Mouse (Mus musculus): ENCODE data around the gene Pcdh15. TPM values are rescaled to one million over a fixed set of nuclear protein-coding genes. Genes with fewer than 3 reads are reported as not detected.

Pcdh15 gene
- total RNA-seq, 2 experiments from 2014 or later, result 0.05 to 0.15 TPM

GRCm38 (mm10) chr10:73805069-73805468 lies 705.9 kb downstream of the Pcdh15 start:
- intact Hi-C loops (cut with DNase I), result no loop called here
- DNase-seq, result no peak

- intact Hi-C loops (cut with DNase I), result no loop called here
- no peak for DNase-seq
Measured at GRCm38 (mm10) chr10:73812311-73812710, 713.2 kb downstream of the Pcdh15 start.

GRCm38 (mm10) chr10:73821657-73822583 lies 722.8 kb downstream of the Pcdh15 start:
- intact Hi-C loops (cut with DNase I), result no loop called here
- DNase-seq, result no peak

GRCm38 (mm10) chr10:73823214-73823613 lies 724.1 kb downstream of the Pcdh15 start:
- no peak for DNase-seq
- intact Hi-C loops (cut with DNase I), result no loop called here

GRCm38 (mm10) chr10:73826354-73826753 lies 727.2 kb downstream of the Pcdh15 start:
- no peak for DNase-seq
- intact Hi-C loops (cut with DNase I), result no loop called here

- intact Hi-C loops (cut with DNase I), result no loop called here
- DNase-seq, result no peak
Measured at GRCm38 (mm10) chr10:73828781-73829180, 729.6 kb downstream of the Pcdh15 start.

- intact Hi-C loops (cut with DNase I), result no loop called here
- DNase-seq, result no peak
Measured at GRCm38 (mm10) chr10:73844998-73845397, 745.9 kb downstream of the Pcdh15 start.

- intact Hi-C loops (cut with DNase I), result no loop called here
- no peak for DNase-seq
Measured at GRCm38 (mm10) chr10:73862181-73862580, 763.0 kb downstream of the Pcdh15 start.

- intact Hi-C loops (cut with DNase I), result no loop called here
- no peak for DNase-seq
Measured at GRCm38 (mm10) chr10:73878055-73878728, 779.0 kb downstream of the Pcdh15 start.

- DNase-seq, result no peak
- intact Hi-C loops (cut with DNase I), result no loop called here
Measured at GRCm38 (mm10) chr10:73878729-73879067, 779.6 kb downstream of the Pcdh15 start.

- intact Hi-C loops (cut with DNase I), result no loop called here
- no peak for DNase-seq
Measured at GRCm38 (mm10) chr10:73887771-73888170, 788.6 kb downstream of the Pcdh15 start.

GRCm38 (mm10) chr10:73892251-73892650 lies 793.1 kb downstream of the Pcdh15 start:
- no peak for DNase-seq
- intact Hi-C loops (cut with DNase I), result no loop called here

GRCm38 (mm10) chr10:73896086-73896607 lies 797.0 kb downstream of the Pcdh15 start:
- DNase-seq, result no peak
- intact Hi-C loops (cut with DNase I), result no loop called here

- intact Hi-C loops (cut with DNase I), result no loop called here
- no peak for DNase-seq
Measured at GRCm38 (mm10) chr10:73899165-73899564, 800.0 kb downstream of the Pcdh15 start.

GRCm38 (mm10) chr10:73907626-73908025 lies 808.5 kb downstream of the Pcdh15 start:
- intact Hi-C loops (cut with DNase I), result no loop called here
- DNase-seq, result no peak

GRCm38 (mm10) chr10:73908568-73908967 lies 809.4 kb downstream of the Pcdh15 start:
- intact Hi-C loops (cut with DNase I), result no loop called here
- no peak for DNase-seq

- intact Hi-C loops (cut with DNase I), result no loop called here
- DNase-seq, result no peak
Measured at GRCm38 (mm10) chr10:73915170-73915569, 816.0 kb downstream of the Pcdh15 start.

GRCm38 (mm10) chr10:73921579-73921978 lies 822.4 kb downstream of the Pcdh15 start:
- DNase-seq, result no peak
- intact Hi-C loops (cut with DNase I), result no loop called here

- no peak for DNase-seq
- intact Hi-C loops (cut with DNase I), result no loop called here
Measured at GRCm38 (mm10) chr10:73928672-73929071, 829.5 kb downstream of the Pcdh15 start.

GRCm38 (mm10) chr10:73929718-73930117 lies 830.6 kb downstream of the Pcdh15 start:
- DNase-seq, result no peak
- intact Hi-C loops (cut with DNase I), result no loop called here

- DNase-seq, result no peak
- intact Hi-C loops (cut with DNase I), result no loop called here
Measured at GRCm38 (mm10) chr10:73931185-73931584, 832.0 kb downstream of the Pcdh15 start.

Data from gastrocnemius, postnatal 36 days (tissue).